Mouse (Mus musculus): ENCODE results near the gene Mrps23. TPM values are rescaled to one million over a fixed set of nuclear protein-coding genes. Genes with fewer than 3 reads are reported as not detected.

The Mrps23 gene
- polyA plus RNA-seq (2015; fragmentation: Nextera tagmentation; extraction: Ambion mirVana), result 97.6 and 105 TPM in 2 replicates

- under 1% methylated on average over 51 of the region's 51 CpGs for WGBS
- H3K9ac ChIP-seq (ENCODE audit: low read length), result peak within 1 kb of the TSS; percentile 95
- H3K4me3 ChIP-seq (ENCODE audit: low read length), result peak within 1 kb of the TSS; percentile 97
- H3K27ac ChIP-seq (ENCODE audit: low read length), result peak within 1 kb of the TSS; percentile 98
- H3K36me3 ChIP-seq (ENCODE audit: control insufficient read depth, insufficient read depth), result peaks cover 6% of the 10 kb centered on the region
- no peaks in the 10 kb centered on the region for H3K9me3 ChIP-seq (replicated peaks; ENCODE audit: control insufficient read depth, low read length)
- no peaks in the 10 kb centered on the region for H3K27me3 ChIP-seq (ENCODE audit: control insufficient read depth, insufficient read depth, low read length)
- peak within 1 kb of the TSS; percentile 90 for H3K4me2 ChIP-seq (ENCODE audit: low read depth, low read length)
- H3K4me1 ChIP-seq (ENCODE audit: control insufficient read depth, insufficient read depth, low read length), result peaks cover 44% of the 10 kb centered on the region
- peak; percentile 90 for ATAC-seq (replicated peaks; ENCODE audit: extremely low read depth, insufficient read depth, low FRiP score)
These were observed at the start of gene Mrps23 for GRCm38 (mm10) chr11:88203712-88204532. TSS of gene Mrps23 (plus strand) at chr11:88204388.

GRCm38 (mm10) chr11:88154500-88154899 is 49.7 kb upstream of the Mrps23 start:
- H3K27ac ChIP-seq (ENCODE audit: low read length), result peak overlapping the region; percentile 82
- ATAC-seq (replicated peaks; ENCODE audit: extremely low read depth, insufficient read depth, low FRiP score), result no peak
- no peaks in the 10 kb centered on the region for H3K27me3 ChIP-seq (ENCODE audit: control insufficient read depth, insufficient read depth, low read length)
- no peaks in the 10 kb centered on the region for H3K9me3 ChIP-seq (replicated peaks; ENCODE audit: control insufficient read depth, low read length)
- 50% methylated on average over 8 of the region's 8 CpGs for WGBS
- no peak overlapping the region for H3K4me2 ChIP-seq (ENCODE audit: low read depth, low read length)
- no peak overlapping the region for H3K4me3 ChIP-seq (ENCODE audit: low read length)
- H3K9ac ChIP-seq (ENCODE audit: low read length), result no peak overlapping the region
- H3K4me1 ChIP-seq (ENCODE audit: control insufficient read depth, insufficient read depth, low read length), result peaks cover 64% of the 10 kb centered on the region
- H3K36me3 ChIP-seq (ENCODE audit: control insufficient read depth, insufficient read depth), result no peaks in the 10 kb centered on the region

GRCm38 (mm10) chr11:88155451-88155850 is 48.7 kb upstream of the Mrps23 start:
- Histone ChIP-seq H3K36me3 (ENCODE audit: control insufficient read depth, insufficient read depth) (no peaks in the 10 kb centered on the region), H3K4me2 (ENCODE audit: low read depth, low read length) (no peak overlapping the region), H3K9me3 (replicated peaks; ENCODE audit: control insufficient read depth, low read length) (no peaks in the 10 kb centered on the region), H3K4me1 (ENCODE audit: control insufficient read depth, insufficient read depth, low read length) (peaks cover 71% of the 10 kb centered on the region), H3K4me3 (ENCODE audit: low read length) (no peak overlapping the region), H3K27me3 (ENCODE audit: control insufficient read depth, insufficient read depth, low read length) (no peaks in the 10 kb centered on the region), H3K27ac (ENCODE audit: low read length) (peak overlapping the region; percentile 82), H3K9ac (ENCODE audit: low read length) (peak overlapping the region; percentile 39)
- 58% methylated on average over 3 of the region's 3 CpGs for WGBS
- no peak for ATAC-seq (replicated peaks; ENCODE audit: extremely low read depth, insufficient read depth, low FRiP score)

GRCm38 (mm10) chr11:88155998-88156397 is 48.2 kb upstream of the Mrps23 start:
- Histone ChIP-seq H3K9me3 (replicated peaks; ENCODE audit: control insufficient read depth, low read length) (no peaks in the 10 kb centered on the region), H3K4me2 (ENCODE audit: low read depth, low read length) (no peak overlapping the region), H3K4me3 (ENCODE audit: low read length) (no peak overlapping the region), H3K36me3 (ENCODE audit: control insufficient read depth, insufficient read depth) (no peaks in the 10 kb centered on the region), H3K4me1 (ENCODE audit: control insufficient read depth, insufficient read depth, low read length) (peaks cover 76% of the 10 kb centered on the region), H3K9ac (ENCODE audit: low read length) (peak overlapping the region; percentile 55), H3K27me3 (ENCODE audit: control insufficient read depth, insufficient read depth, low read length) (no peaks in the 10 kb centered on the region), H3K27ac (ENCODE audit: low read length) (peak overlapping the region; percentile 82)
- ATAC-seq (replicated peaks; ENCODE audit: extremely low read depth, insufficient read depth, low FRiP score), result no peak
- 54% methylated on average over 8 of the region's 8 CpGs for WGBS

- no peak for ATAC-seq (replicated peaks; ENCODE audit: extremely low read depth, insufficient read depth, low FRiP score)
- H3K4me3 ChIP-seq (ENCODE audit: low read length), result no peak overlapping the region
- H3K27ac ChIP-seq (ENCODE audit: low read length), result peak overlapping the region; percentile 82
- H3K4me2 ChIP-seq (ENCODE audit: low read depth, low read length), result no peak overlapping the region
- peak overlapping the region; percentile 55 for H3K9ac ChIP-seq (ENCODE audit: low read length)
- 35% methylated on average over 2 of the region's 2 CpGs for WGBS
- H3K4me1 ChIP-seq (ENCODE audit: control insufficient read depth, insufficient read depth, low read length), result peaks cover 74% of the 10 kb centered on the region
- no peaks in the 10 kb centered on the region for H3K9me3 ChIP-seq (replicated peaks; ENCODE audit: control insufficient read depth, low read length)
- no peaks in the 10 kb centered on the region for H3K27me3 ChIP-seq (ENCODE audit: control insufficient read depth, insufficient read depth, low read length)
- no peaks in the 10 kb centered on the region for H3K36me3 ChIP-seq (ENCODE audit: control insufficient read depth, insufficient read depth)
These were observed 47.8 kb upstream of the Mrps23 start for GRCm38 (mm10) chr11:88156403-88156802.

- WGBS, result 24% methylated on average over 5 of the region's 5 CpGs
These were observed 45.3 kb upstream of the Mrps23 start for GRCm38 (mm10) chr11:88158842-88159246.

GRCm38 (mm10) chr11:88159389-88159788 is 44.8 kb upstream of the Mrps23 start:
- WGBS, result 45% methylated on average over 11 of the region's 11 CpGs
- Histone ChIP-seq H3K4me3 (ENCODE audit: low read length) (no peak overlapping the region), H3K27ac (ENCODE audit: low read length) (peak overlapping the region; percentile 97), H3K27me3 (ENCODE audit: control insufficient read depth, insufficient read depth, low read length) (no peaks in the 10 kb centered on the region), H3K4me1 (ENCODE audit: control insufficient read depth, insufficient read depth, low read length) (peaks cover 69% of the 10 kb centered on the region), H3K9me3 (replicated peaks; ENCODE audit: control insufficient read depth, low read length) (no peaks in the 10 kb centered on the region), H3K4me2 (ENCODE audit: low read depth, low read length) (peak overlapping the region; percentile 35), H3K36me3 (ENCODE audit: control insufficient read depth, insufficient read depth) (no peaks in the 10 kb centered on the region), H3K9ac (ENCODE audit: low read length) (peak overlapping the region; percentile 63)
- no peak for ATAC-seq (replicated peaks; ENCODE audit: extremely low read depth, insufficient read depth, low FRiP score)

More at GRCm38 (mm10) chr11:88158842-88159246, 45.3 kb upstream of the Mrps23 start:
- Histone ChIP-seq H3K4me1 (ENCODE audit: control insufficient read depth, insufficient read depth, low read length) (peaks cover 71% of the 10 kb centered on the region), H3K4me2 (ENCODE audit: low read depth, low read length) (peak overlapping the region; percentile 35), H3K27me3 (ENCODE audit: control insufficient read depth, insufficient read depth, low read length) (no peaks in the 10 kb centered on the region), H3K4me3 (ENCODE audit: low read length) (no peak overlapping the region), H3K9ac (ENCODE audit: low read length) (peak overlapping the region; percentile 63), H3K27ac (ENCODE audit: low read length) (peak overlapping the region; percentile 97), H3K9me3 (replicated peaks; ENCODE audit: control insufficient read depth, low read length) (no peaks in the 10 kb centered on the region), H3K36me3 (ENCODE audit: control insufficient read depth, insufficient read depth) (no peaks in the 10 kb centered on the region)
- peak; percentile 61 for ATAC-seq (replicated peaks; ENCODE audit: extremely low read depth, insufficient read depth, low FRiP score)

- no peaks in the 10 kb centered on the region for H3K9me3 ChIP-seq (replicated peaks; ENCODE audit: control insufficient read depth, low read length)
- ATAC-seq (replicated peaks; ENCODE audit: extremely low read depth, insufficient read depth, low FRiP score), result no peak
- 69% methylated on average over 5 of the region's 5 CpGs for WGBS
- H3K27me3 ChIP-seq (ENCODE audit: control insufficient read depth, insufficient read depth, low read length), result no peaks in the 10 kb centered on the region
- peaks cover 68% of the 10 kb centered on the region for H3K4me1 ChIP-seq (ENCODE audit: control insufficient read depth, insufficient read depth, low read length)
- H3K4me2 ChIP-seq (ENCODE audit: low read depth, low read length), result peak overlapping the region; percentile 77
- no peak overlapping the region for H3K4me3 ChIP-seq (ENCODE audit: low read length)
- peak overlapping the region; percentile 97 for H3K27ac ChIP-seq (ENCODE audit: low read length)
- H3K36me3 ChIP-seq (ENCODE audit: control insufficient read depth, insufficient read depth), result no peaks in the 10 kb centered on the region
- H3K9ac ChIP-seq (ENCODE audit: low read length), result peak overlapping the region; percentile 43
These were observed 43.9 kb upstream of the Mrps23 start for GRCm38 (mm10) chr11:88160316-88160715.

- H3K4me1 ChIP-seq (ENCODE audit: control insufficient read depth, insufficient read depth, low read length), result peaks cover 68% of the 10 kb centered on the region
- ATAC-seq (replicated peaks; ENCODE audit: extremely low read depth, insufficient read depth, low FRiP score), result peak; percentile 34
- peak overlapping the region; percentile 48 for H3K4me3 ChIP-seq (ENCODE audit: low read length)
- no peaks in the 10 kb centered on the region for H3K9me3 ChIP-seq (replicated peaks; ENCODE audit: control insufficient read depth, low read length)
- H3K36me3 ChIP-seq (ENCODE audit: control insufficient read depth, insufficient read depth), result no peaks in the 10 kb centered on the region
- under 1% methylated on average over 33 of the region's 33 CpGs for WGBS
- H3K27ac ChIP-seq (ENCODE audit: low read length), result peak overlapping the region; percentile 97
- H3K9ac ChIP-seq (ENCODE audit: low read length), result peak overlapping the region; percentile 76
- no peaks in the 10 kb centered on the region for H3K27me3 ChIP-seq (ENCODE audit: control insufficient read depth, insufficient read depth, low read length)
- H3K4me2 ChIP-seq (ENCODE audit: low read depth, low read length), result peak overlapping the region; percentile 77
These were observed 43.1 kb upstream of the Mrps23 start for GRCm38 (mm10) chr11:88161051-88161581.

Data from heart, embryonic 16.5 days (tissue).